Mouse (Mus musculus) ES-E14 (cell line): ENCODE measurements around the gene Ccdc88a.

Source experiments
- CHD2 ChIP-seq: IDR thresholded peaks from 2 replicates; pipeline ENCODE4 v1.6.1; 2014; ENCODE audit warnings: mild to moderate bottlenecking, low read depth, low read length, inconsistent platforms
- ZC3H11A ChIP-seq: IDR thresholded peaks from 2 replicates; pipeline ENCODE4 v1.6.1; 2012; ENCODE audit warnings: low read depth, mild to moderate bottlenecking, inconsistent platforms, low read length, borderline replicate concordance

GRCm38 (mm10) chr11:29544225-29544945 is 170.9 kb downstream of the Ccdc88a start:
- no peak for TF ChIP-seq ZC3H11A
- TF ChIP-seq CHD2 = peak; percentile 29; the same call in 1 of the 2 replicates
